Comparison of ENCODE assay signal across 10 mouse cellular contexts in genomic region chr4:135547551-135547950, GRCm38 (mm10). TPM values are rescaled to one million over a fixed set of nuclear protein-coding genes. Genes with fewer than 3 reads are reported as not detected.
DNase-seq lines count a peak whose midpoint lies in the region; ATAC-seq lines count a peak whose summit lies in the region.
"Had no signal": no experiment of that assay in that cellular context is flagged by ENCODE, and none has a peak within 500 bp of the region (broad histone marks: within the 10 kb centered on the region; RNA-seq: fewer than 3 reads in every experiment).

No protein-coding gene starts in this region.

- no peak overlapping the region for H3K4me2 ChIP-seq in midbrain, embryonic 15.5 days
- H3K4me2 ChIP-seq in limb, embryonic 13.5 days (replicated peaks) = peak overlapping the region; percentile 27; the same call in 1 of the 2 replicates
- peak overlapping the region; percentile 20; the same call in 1 of the 2 replicates for H3K4me2 ChIP-seq in stomach, embryonic 15.5 days

- peaks cover 99% of the 10 kb centered on the region for H3K27me3 ChIP-seq in midbrain, embryonic 10.5 days (ENCODE audit: low read depth, poor library complexity, severe bottlenecking)
- no peaks in the 10 kb centered on the region for H3K27me3 ChIP-seq in midbrain, embryonic 15.5 days (replicated peaks)
- H3K27me3 ChIP-seq in limb, embryonic 13.5 days = peaks cover 12% of the 10 kb centered on the region
- no peaks in the 10 kb centered on the region for H3K27me3 ChIP-seq in stomach, embryonic 15.5 days (replicated peaks)

- peaks cover 68% of the 10 kb centered on the region for H3K4me1 ChIP-seq in midbrain, embryonic 10.5 days
- H3K4me1 ChIP-seq in midbrain, embryonic 15.5 days = peaks cover 23% of the 10 kb centered on the region
- peaks cover 86% of the 10 kb centered on the region for H3K4me1 ChIP-seq in limb, embryonic 13.5 days
- peaks cover 35% of the 10 kb centered on the region for H3K4me1 ChIP-seq in stomach, embryonic 15.5 days

- no peaks in the 10 kb centered on the region for H3K9me3 ChIP-seq in midbrain, embryonic 10.5 days (replicated peaks)
- no peaks in the 10 kb centered on the region for H3K9me3 ChIP-seq in midbrain, embryonic 15.5 days
- H3K9me3 ChIP-seq in limb, embryonic 13.5 days = no peaks in the 10 kb centered on the region
- no peaks in the 10 kb centered on the region for H3K9me3 ChIP-seq in stomach, embryonic 15.5 days

- peak; percentile 23 to 66 for DNase-seq in adrenal gland, adult (ENCODE audit: inconsistent age in 2 of 2, low spot score in 1 of 2)
- no peak for DNase-seq in adrenal gland, adult 18-20 months (ENCODE audit: low spot score in 2 of 2)
- DNase-seq in midbrain, embryonic 10.5 days (ENCODE audit: low spot score) = no peak
- DNase-seq in right cerebral cortex, adult 18-20 months = no peak
- no peak for DNase-seq in embryo, embryonic 10.5 days (ENCODE audit: low spot score)
- DNase-seq: gastrocnemius, postnatal 36 days had no signal

- 71% methylated on average over 14 of the region's 14 CpGs for WGBS in midbrain, embryonic 10.5 days
- 47% methylated on average over 14 of the region's 14 CpGs for WGBS in midbrain, embryonic 15.5 days
- 32% methylated on average over 14 of the region's 14 CpGs for WGBS in limb, embryonic 13.5 days
- 51% methylated on average over 14 of the region's 14 CpGs for WGBS in stomach, embryonic 15.5 days

- no peak for ATAC-seq in midbrain, embryonic 15.5 days (replicated peaks)
- no peak for ATAC-seq in limb, embryonic 13.5 days (ENCODE audit: low FRiP score, low read depth)
- no peak for ATAC-seq in stomach, embryonic 15.5 days (ENCODE audit: insufficient read depth, low FRiP score, low read depth)

- H3K36me3 ChIP-seq in midbrain, embryonic 10.5 days = no peaks in the 10 kb centered on the region
- H3K36me3 ChIP-seq in midbrain, embryonic 15.5 days (replicated peaks) = no peaks in the 10 kb centered on the region
- H3K36me3 ChIP-seq in limb, embryonic 13.5 days = no peaks in the 10 kb centered on the region
- no peaks in the 10 kb centered on the region for H3K36me3 ChIP-seq in stomach, embryonic 15.5 days

- H3K9ac ChIP-seq in midbrain, embryonic 15.5 days = no peak overlapping the region
- H3K9ac ChIP-seq in limb, embryonic 13.5 days = no peak overlapping the region
- no peak overlapping the region; the same call in 1 of the 2 replicates for H3K9ac ChIP-seq in stomach, embryonic 15.5 days

- H3K4me3 ChIP-seq in midbrain, embryonic 10.5 days = no peak overlapping the region
- no peak overlapping the region for H3K4me3 ChIP-seq in midbrain, embryonic 15.5 days
- no peak overlapping the region for H3K4me3 ChIP-seq in limb, embryonic 13.5 days
- no peak overlapping the region for H3K4me3 ChIP-seq in stomach, embryonic 15.5 days (replicated peaks)
- H3K4me3 ChIP-seq: layer of hippocampus, adult 2 months had no signal

- H3K27ac ChIP-seq in midbrain, embryonic 10.5 days (replicated peaks) = peak overlapping the region; percentile 62
- no peak overlapping the region for H3K27ac ChIP-seq in midbrain, embryonic 15.5 days
- peak overlapping the region; percentile 48; the same call in 1 of the 2 replicates for H3K27ac ChIP-seq in limb, embryonic 13.5 days
- H3K27ac ChIP-seq in stomach, embryonic 15.5 days = peak overlapping the region; percentile 80
- H3K27ac ChIP-seq: layer of hippocampus, adult 2 months had no signal

RNA-seq across cellular contexts. Expression of gene Grhl3, which starts 25.9 kb away (rescaled TPM):
- not detected for total RNA-seq in adrenal gland, adult 18-20 months (2021)
- polyA plus RNA-seq in midbrain, embryonic 10.5 days (2016; fragmentation: Nextera tagmentation; extraction: Ambion mirVana) = 1.3 and 2.5 TPM in 2 replicates
- polyA plus RNA-seq in midbrain, embryonic 15.5 days (2015; fragmentation: Nextera tagmentation; extraction: Ambion mirVana) = 1.5 TPM in 2 replicates
- 19.7 and 21.1 TPM in 2 replicates for polyA plus RNA-seq in limb, embryonic 13.5 days (2015; fragmentation: Nextera tagmentation; extraction: Ambion mirVana)
- polyA plus RNA-seq in stomach, embryonic 15.5 days (2015; fragmentation: Nextera tagmentation; extraction: Ambion mirVana) = 25.9 and 37.0 TPM in 2 replicates

RNA-seq across cellular contexts. Expression of gene Nipal3, which starts 52.7 kb away (rescaled TPM):
- 10 to 100 TPM; 11.9 to 15.2 TPM for total RNA-seq in adrenal gland, adult 18-20 months (2021)
- polyA plus RNA-seq in midbrain, embryonic 10.5 days (2016; fragmentation: Nextera tagmentation; extraction: Ambion mirVana) = 2.1 and 2.3 TPM in 2 replicates
- polyA plus RNA-seq in midbrain, embryonic 15.5 days (2015; fragmentation: Nextera tagmentation; extraction: Ambion mirVana) = 10.7 and 13.1 TPM in 2 replicates
- polyA plus RNA-seq in limb, embryonic 13.5 days (2015; fragmentation: Nextera tagmentation; extraction: Ambion mirVana) = 2.8 and 3.1 TPM in 2 replicates
- polyA plus RNA-seq in stomach, embryonic 15.5 days (2015; fragmentation: Nextera tagmentation; extraction: Ambion mirVana) = 4.5 and 4.7 TPM in 2 replicates

RNA-seq across cellular contexts. Expression of gene Stpg1, which starts 53.0 kb away (rescaled TPM):
- under 1 TPM; 0.29 to 0.89 TPM for total RNA-seq in adrenal gland, adult 18-20 months (2021)
- polyA plus RNA-seq in midbrain, embryonic 10.5 days (2016; fragmentation: Nextera tagmentation; extraction: Ambion mirVana) = 0.32 and 0.42 TPM in 2 replicates
- 0.36 and 0.59 TPM in 2 replicates for polyA plus RNA-seq in midbrain, embryonic 15.5 days (2015; fragmentation: Nextera tagmentation; extraction: Ambion mirVana)
- polyA plus RNA-seq in limb, embryonic 13.5 days (2015; fragmentation: Nextera tagmentation; extraction: Ambion mirVana) = not detected in 2 replicates
- polyA plus RNA-seq in stomach, embryonic 15.5 days (2015; fragmentation: Nextera tagmentation; extraction: Ambion mirVana) = 0.23 and 0.27 TPM in 2 replicates
- total RNA-seq: gastrocnemius, postnatal 36 days had no signal

Comparison
In these comparisons a context has a peak if more than half of its experiments do, and no peak if none do; other contexts are left out.
1. DNase-seq: peak in adrenal gland, adult (2 of 2); none in adrenal gland, adult 18-20 months (0 of 2), midbrain, embryonic 10.5 days (single experiment), right cerebral cortex, adult 18-20 months (single experiment) and embryo, embryonic 10.5 days (single experiment).